Mouse (Mus musculus): Measurements from ENCODE around the gene Ttc12. TPM values are rescaled to one million over a fixed set of nuclear protein-coding genes. Genes with fewer than 3 reads are reported as not detected.
A peak's percentile ranks its signal among the peaks of the same experiment; 100 is the strongest.

Ttc12 gene
- polyA plus RNA-seq, 1 experiment from 2014 or later = 0.79 TPM

GRCm38 (mm10) chr9:49523881-49524280 lies 37.9 kb upstream of the Ttc12 start:
- no peak overlapping the region for H3K27ac ChIP-seq
- H3K27me3 ChIP-seq = no peaks in the 10 kb centered on the region
- ATAC-seq = no peak
- H3K4me3 ChIP-seq = no peak overlapping the region
- no peak overlapping the region for H3K4me2 ChIP-seq
- WGBS = 92% methylated on average over 9 of the region's 9 CpGs
- H3K4me1 ChIP-seq = peaks cover 17% of the 10 kb centered on the region
- H3K9me3 ChIP-seq (replicated peaks) = no peaks in the 10 kb centered on the region
- no peak overlapping the region for H3K9ac ChIP-seq
- H3K36me3 ChIP-seq (ENCODE audit: poor library complexity, severe bottlenecking) = peaks cover 41% of the 10 kb centered on the region

- Histone ChIP-seq H3K4me2 (no peak overlapping the region), H3K4me3 (no peak overlapping the region), H3K9me3 (replicated peaks) (no peaks in the 10 kb centered on the region), H3K27me3 (no peaks in the 10 kb centered on the region), H3K36me3 (ENCODE audit: poor library complexity, severe bottlenecking) (peaks cover 78% of the 10 kb centered on the region), H3K27ac (no peak overlapping the region), H3K9ac (no peak overlapping the region), H3K4me1 (peaks cover 5% of the 10 kb centered on the region; the same call in 1 of the 2 replicates)
- no peak for ATAC-seq
- WGBS = 86% methylated on average over 2 of the region's 2 CpGs
Measured at GRCm38 (mm10) chr9:49514306-49514705, 28.3 kb upstream of the Ttc12 start.

- ATAC-seq = no peak
- peaks cover 82% of the 10 kb centered on the region for H3K36me3 ChIP-seq (ENCODE audit: poor library complexity, severe bottlenecking)
- H3K27me3 ChIP-seq = no peaks in the 10 kb centered on the region
- no peaks in the 10 kb centered on the region for H3K9me3 ChIP-seq (replicated peaks)
- H3K4me3 ChIP-seq = no peak overlapping the region
- no peak overlapping the region for H3K27ac ChIP-seq
- H3K4me2 ChIP-seq = no peak overlapping the region
- peaks cover 4% of the 10 kb centered on the region; the same call in 1 of the 2 replicates for H3K4me1 ChIP-seq
- 96% methylated on average over 4 of the region's 4 CpGs for WGBS
- H3K9ac ChIP-seq = no peak overlapping the region
Measured at GRCm38 (mm10) chr9:49510666-49511065, 24.6 kb upstream of the Ttc12 start.

DNA sequence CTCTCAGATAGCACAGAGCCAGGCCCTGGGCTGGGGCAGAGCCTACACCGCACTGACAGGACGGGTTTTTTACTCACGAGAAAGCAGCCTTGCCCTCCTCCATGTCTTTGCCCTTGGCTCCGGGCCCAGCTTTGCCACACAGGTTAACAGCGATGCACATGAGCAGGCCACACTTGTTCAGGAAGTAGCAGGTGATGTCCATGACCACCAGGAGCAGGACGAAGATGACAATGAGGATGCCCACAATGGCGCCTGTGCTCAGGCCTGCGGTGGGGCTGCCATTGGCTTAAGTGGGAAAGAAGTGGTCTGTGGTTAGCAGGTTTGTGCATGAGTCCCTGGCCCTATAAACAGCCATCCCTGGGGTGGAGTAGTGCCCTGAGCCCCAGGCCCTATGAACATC lies 23.6 kb upstream of the Ttc12 start:
- Histone ChIP-seq H3K36me3 (ENCODE audit: poor library complexity, severe bottlenecking) (peaks cover 81% of the 10 kb centered on the region), H3K4me2 (no peak overlapping the region), H3K27ac (no peak overlapping the region), H3K4me3 (no peak overlapping the region), H3K27me3 (no peaks in the 10 kb centered on the region), H3K9me3 (replicated peaks) (no peaks in the 10 kb centered on the region), H3K4me1 (0 out of 2 replicates have a peak, but pooled peaks cover 1% of the 10 kb centered on the region), H3K9ac (no peak overlapping the region)
- WGBS = 98% methylated on average over 8 of the region's 8 CpGs
- ATAC-seq = no peak

GRCm38 (mm10) chr9:49509094-49509493 lies 23.1 kb upstream of the Ttc12 start:
- no peak for ATAC-seq
- Histone ChIP-seq H3K4me3 (no peak overlapping the region), H3K27me3 (no peaks in the 10 kb centered on the region), H3K36me3 (ENCODE audit: poor library complexity, severe bottlenecking) (peaks cover 75% of the 10 kb centered on the region), H3K9me3 (replicated peaks) (no peaks in the 10 kb centered on the region), H3K9ac (no peak overlapping the region), H3K4me2 (no peak overlapping the region), H3K27ac (no peak overlapping the region), H3K4me1 (0 out of 2 replicates have a peak, but pooled peaks cover 3% of the 10 kb centered on the region)
- whole genome bisulfite sequencing = 99% methylated on average over 3 of the region's 3 CpGs

- H3K4me2 ChIP-seq = no peak overlapping the region
- ATAC-seq = no peak
- no peaks in the 10 kb centered on the region for H3K27me3 ChIP-seq
- peaks cover 69% of the 10 kb centered on the region for H3K36me3 ChIP-seq (ENCODE audit: poor library complexity, severe bottlenecking)
- WGBS = 88% methylated on average over 9 of the region's 9 CpGs
- H3K9me3 ChIP-seq (replicated peaks) = no peaks in the 10 kb centered on the region
- H3K27ac ChIP-seq = no peak overlapping the region
- 0 out of 2 replicates have a peak, but pooled peaks cover 3% of the 10 kb centered on the region for H3K4me1 ChIP-seq
- H3K9ac ChIP-seq = no peak overlapping the region
- H3K4me3 ChIP-seq = no peak overlapping the region
Measured at GRCm38 (mm10) chr9:49507829-49508585, 22.0 kb upstream of the Ttc12 start.

GRCm38 (mm10) chr9:49504658-49505057 lies 18.6 kb upstream of the Ttc12 start:
- Histone ChIP-seq H3K27ac (no peak overlapping the region), H3K27me3 (no peaks in the 10 kb centered on the region), H3K9me3 (replicated peaks) (no peaks in the 10 kb centered on the region), H3K4me3 (no peak overlapping the region), H3K4me1 (0 out of 2 replicates have a peak, but pooled peaks cover 3% of the 10 kb centered on the region), H3K9ac (no peak overlapping the region), H3K4me2 (no peak overlapping the region), H3K36me3 (ENCODE audit: poor library complexity, severe bottlenecking) (peaks cover 54% of the 10 kb centered on the region)
- WGBS = 55% methylated on average over 5 of the region's 5 CpGs
- ATAC-seq = no peak

DNA sequence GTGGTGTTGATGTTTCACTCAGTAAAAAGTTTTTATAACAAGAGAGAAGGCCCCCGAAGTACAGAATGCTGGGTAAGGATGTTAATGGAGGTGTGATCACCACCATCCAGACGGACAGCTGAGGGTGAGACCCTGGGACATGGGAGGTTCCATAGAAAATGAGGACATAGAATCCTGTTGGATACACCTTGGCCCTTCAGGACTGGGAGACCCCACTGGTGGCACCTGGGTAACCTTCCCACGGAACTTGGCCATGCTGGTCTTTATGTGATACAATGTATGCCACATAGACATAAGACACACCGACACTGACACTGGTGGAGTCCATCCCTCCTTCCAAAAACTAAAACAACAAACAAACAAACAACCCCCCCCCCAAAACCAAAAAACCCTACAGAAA lies 16.2 kb upstream of the Ttc12 start:
- 91% methylated on average over 4 of the region's 4 CpGs for WGBS
- Histone ChIP-seq H3K4me2 (no peak overlapping the region), H3K27ac (no peak overlapping the region), H3K4me1 (0 out of 2 replicates have a peak, but pooled peaks cover 3% of the 10 kb centered on the region), H3K36me3 (ENCODE audit: poor library complexity, severe bottlenecking) (peaks cover 31% of the 10 kb centered on the region), H3K4me3 (no peak overlapping the region), H3K27me3 (no peaks in the 10 kb centered on the region), H3K9ac (no peak overlapping the region), H3K9me3 (replicated peaks) (no peaks in the 10 kb centered on the region)
- no peak for ATAC-seq

DNA sequence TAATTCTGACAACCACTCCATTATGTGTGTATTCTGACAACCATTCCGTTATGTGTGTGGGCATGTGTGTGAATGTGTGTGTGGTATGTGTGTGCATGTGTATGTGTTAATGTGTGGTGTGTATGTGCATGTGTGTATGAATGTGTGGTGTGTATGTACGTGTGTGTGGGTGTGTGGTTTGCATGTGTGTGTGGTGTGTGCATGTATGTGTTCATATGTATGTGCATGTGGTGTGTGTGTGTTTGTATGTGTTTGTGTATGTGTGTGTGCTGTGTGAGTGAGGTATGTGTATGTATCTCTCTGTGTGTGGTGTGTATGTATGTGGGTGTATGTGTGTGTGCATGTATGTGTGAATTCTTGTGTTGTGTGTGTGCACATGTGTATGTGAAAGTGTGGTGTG lies 13.9 kb upstream of the Ttc12 start:
- 0 out of 2 replicates have a peak, but pooled peaks cover 3% of the 10 kb centered on the region for H3K4me1 ChIP-seq
- no peak overlapping the region for H3K27ac ChIP-seq
- WGBS = 90% methylated on average over 2 of the region's 2 CpGs
- H3K4me3 ChIP-seq = no peak overlapping the region
- no peak overlapping the region for H3K9ac ChIP-seq
- H3K27me3 ChIP-seq = no peaks in the 10 kb centered on the region
- no peaks in the 10 kb centered on the region for H3K9me3 ChIP-seq (replicated peaks)
- H3K4me2 ChIP-seq = no peak overlapping the region
- peaks cover 8% of the 10 kb centered on the region for H3K36me3 ChIP-seq (ENCODE audit: poor library complexity, severe bottlenecking)
- no peak for ATAC-seq

- Histone ChIP-seq H3K9ac (0 out of 2 replicates have a peak overlapping the region, but pooled peaks have one; percentile 34), H3K4me2 (no peak overlapping the region), H3K4me1 (peaks cover 2% of the 10 kb centered on the region), H3K27me3 (peaks cover 8% of the 10 kb centered on the region; the same call in 1 of the 2 replicates), H3K27ac (no peak overlapping the region), H3K4me3 (no peak overlapping the region), H3K36me3 (ENCODE audit: poor library complexity, severe bottlenecking) (no peaks in the 10 kb centered on the region), H3K9me3 (replicated peaks) (no peaks in the 10 kb centered on the region)
- peak; percentile 65 for ATAC-seq
- 3% methylated on average over 4 of the region's 4 CpGs for WGBS
Measured at GRCm38 (mm10) chr9:49493979-49494649, 8.1 kb upstream of the Ttc12 start.

GRCm38 (mm10) chr9:49490609-49491008 lies 4.6 kb upstream of the Ttc12 start:
- ATAC-seq = no peak
- WGBS = 77% methylated on average over 4 of the region's 4 CpGs
- H3K27ac ChIP-seq = no peak overlapping the region

More at GRCm38 (mm10) chr9:49490609-49491008, 4.6 kb upstream of the Ttc12 start:
- no peak overlapping the region for H3K4me2 ChIP-seq
- no peaks in the 10 kb centered on the region for H3K36me3 ChIP-seq (ENCODE audit: poor library complexity, severe bottlenecking)
- H3K4me3 ChIP-seq = no peak overlapping the region
- no peaks in the 10 kb centered on the region for H3K9me3 ChIP-seq (replicated peaks)
- peaks cover 13% of the 10 kb centered on the region for H3K4me1 ChIP-seq
- H3K27me3 ChIP-seq = peaks cover 14% of the 10 kb centered on the region
- no peak overlapping the region for H3K9ac ChIP-seq
